Mouse (Mus musculus): Measurements from ENCODE around the gene BC048507. TPM values are rescaled to one million over a fixed set of nuclear protein-coding genes. Genes with fewer than 3 reads are reported as not detected.
"Not testable (repeated sequence)": the region's sequence is repeated elsewhere in the genome, so short reads cannot be mapped to it uniquely, and the experiment has no call there.

Gene BC048507
- not detected in 2 replicates for polyA plus RNA-seq (2016; fragmentation: Nextera tagmentation; extraction: Ambion mirVana)

DNA sequence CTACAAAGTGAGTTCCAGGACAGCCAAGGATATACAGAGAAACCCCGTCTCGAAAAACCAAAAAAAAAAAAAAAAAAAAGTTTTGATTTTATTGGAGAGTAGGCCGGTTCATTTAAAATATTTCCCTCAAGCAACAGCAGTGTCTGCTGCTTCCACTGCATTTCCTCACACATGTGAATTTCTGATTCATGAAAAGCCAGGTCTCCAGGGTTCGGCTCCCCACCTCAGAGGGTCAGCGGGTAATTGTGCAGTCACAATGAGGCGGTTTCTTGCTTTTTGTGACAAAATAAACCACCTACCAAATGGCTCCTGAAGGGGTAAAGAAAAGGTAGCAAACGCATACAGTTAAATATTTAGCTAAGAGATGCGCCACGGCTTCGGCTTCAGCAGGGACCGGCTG is at the start of gene BC048507:
TSS of gene BC048507 (plus strand) at position 301 of the 400 bp plus-strand sequence.
- Histone ChIP-seq H3K27me3 (no peaks in the 10 kb centered on the region), H3K36me3 (no peaks in the 10 kb centered on the region), H3K4me1 (replicated peaks) (no peaks in the 10 kb centered on the region), H3K4me2 (no peak within 1 kb of the TSS), H3K9ac (replicated peaks) (no peak within 1 kb of the TSS), H3K27ac (no peak within 1 kb of the TSS), H3K9me3 (no peaks in the 10 kb centered on the region), H3K4me3 (replicated peaks) (no peak within 1 kb of the TSS)
- no peak for ATAC-seq (ENCODE audit: insufficient number of reproducible peaks, insufficient read depth, low FRiP score, low TSS enrichment, low read depth)
- 74% methylated on average over 11 of the region's 11 CpGs for WGBS

DNA sequence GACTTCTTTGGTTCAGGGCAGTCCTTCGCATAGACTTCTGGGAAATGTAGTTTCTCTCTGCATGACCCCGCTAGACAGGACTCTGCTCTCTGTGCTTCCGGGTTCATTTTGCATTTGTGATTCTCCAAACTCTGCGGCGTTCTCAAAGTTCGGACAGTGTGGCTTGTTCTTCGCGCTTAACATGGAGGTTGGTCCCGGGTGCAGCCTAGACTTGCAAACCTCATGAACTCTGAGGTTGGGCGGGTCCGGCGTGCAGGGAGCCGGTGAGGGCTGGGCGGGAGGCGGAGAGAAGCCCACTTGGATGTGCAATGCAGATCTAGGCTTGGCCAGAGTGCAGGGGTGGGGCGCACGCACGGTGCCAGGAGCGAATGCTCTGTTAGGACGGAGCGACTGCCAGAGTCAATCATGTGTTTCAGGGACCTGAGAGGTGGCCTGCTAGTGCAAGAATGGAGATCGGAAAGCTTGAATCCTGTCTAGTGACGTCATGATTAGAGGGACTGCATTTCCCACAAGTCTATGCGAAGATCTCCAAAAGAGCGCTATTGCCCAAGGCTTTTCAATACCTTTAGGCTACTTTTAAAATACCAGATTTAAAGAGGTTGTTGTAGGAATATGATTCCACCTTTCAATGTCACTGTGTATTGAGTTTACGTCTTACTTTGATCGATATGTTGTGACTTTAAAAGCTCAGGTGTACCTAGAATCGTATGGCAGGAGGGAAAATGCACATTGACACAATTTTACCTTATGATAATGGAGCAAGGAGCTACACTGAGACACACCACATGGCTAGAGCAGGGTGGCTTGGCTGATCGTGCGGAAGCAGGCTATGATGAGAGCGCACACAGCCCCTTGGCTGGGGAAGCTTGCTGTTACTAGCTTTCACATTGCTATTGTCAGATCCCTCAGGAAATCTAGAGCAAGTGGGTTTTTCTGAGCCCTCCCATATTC is 49.1 kb upstream of the BC048507 start, which contains the start of gene Zfp273:
TSS of gene Zfp273 (plus strand) at position 31 of the 951 bp plus-strand sequence.
- ATAC-seq (ENCODE audit: insufficient number of reproducible peaks, insufficient read depth, low FRiP score, low TSS enrichment, low read depth), result peak; percentile 97
- Histone ChIP-seq H3K4me2 (peak within 1 kb of the TSS; percentile 75), H3K4me3 (replicated peaks) (peak within 1 kb of the TSS; percentile 77), H3K27me3 (no peaks in the 10 kb centered on the region), H3K27ac (peak within 1 kb of the TSS; percentile 89), H3K9ac (replicated peaks) (peak within 1 kb of the TSS; percentile 64), H3K36me3 (peaks cover 3% of the 10 kb centered on the region; the same call in 1 of the 2 replicates), H3K4me1 (replicated peaks) (no peaks in the 10 kb centered on the region), H3K9me3 (0 out of 2 replicates have a peak, but pooled peaks cover 13% of the 10 kb centered on the region)
- 6% methylated on average over 31 of the region's 31 CpGs for WGBS

DNA sequence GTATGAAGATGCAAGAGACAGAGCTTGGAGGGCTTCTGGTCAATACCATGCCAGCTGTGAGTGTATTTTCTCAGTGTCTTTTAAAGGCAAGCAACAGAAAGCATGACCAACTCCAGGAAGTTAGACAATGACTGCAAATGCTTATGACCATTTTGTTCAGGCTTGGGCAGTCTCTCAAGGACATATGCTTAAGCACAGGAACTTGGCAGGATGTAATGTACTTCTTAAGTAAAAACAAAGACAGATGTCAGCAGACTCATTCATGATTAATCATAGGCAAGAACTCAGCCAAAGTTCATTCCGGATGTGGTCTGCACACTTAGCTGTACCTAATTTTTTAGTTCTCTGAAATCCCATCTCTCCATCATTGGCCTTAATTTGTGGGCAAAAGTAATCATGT is 44.5 kb upstream of the BC048507 start:
- no peak overlapping the region for H3K4me2 ChIP-seq
- H3K9ac ChIP-seq (replicated peaks), result no peak overlapping the region
- 96% methylated on average over 1 of the region's 1 CpGs for WGBS
- H3K4me1 ChIP-seq (replicated peaks), result no peaks in the 10 kb centered on the region
- no peak overlapping the region for H3K4me3 ChIP-seq (replicated peaks)
- H3K9me3 ChIP-seq, result 0 out of 2 replicates have a peak, but pooled peaks cover 22% of the 10 kb centered on the region
- ATAC-seq (ENCODE audit: insufficient number of reproducible peaks, insufficient read depth, low FRiP score, low TSS enrichment, low read depth), result no peak
- peaks cover 24% of the 10 kb centered on the region; the same call in 1 of the 2 replicates for H3K36me3 ChIP-seq
- no peak overlapping the region for H3K27ac ChIP-seq
- no peaks in the 10 kb centered on the region for H3K27me3 ChIP-seq

DNA sequence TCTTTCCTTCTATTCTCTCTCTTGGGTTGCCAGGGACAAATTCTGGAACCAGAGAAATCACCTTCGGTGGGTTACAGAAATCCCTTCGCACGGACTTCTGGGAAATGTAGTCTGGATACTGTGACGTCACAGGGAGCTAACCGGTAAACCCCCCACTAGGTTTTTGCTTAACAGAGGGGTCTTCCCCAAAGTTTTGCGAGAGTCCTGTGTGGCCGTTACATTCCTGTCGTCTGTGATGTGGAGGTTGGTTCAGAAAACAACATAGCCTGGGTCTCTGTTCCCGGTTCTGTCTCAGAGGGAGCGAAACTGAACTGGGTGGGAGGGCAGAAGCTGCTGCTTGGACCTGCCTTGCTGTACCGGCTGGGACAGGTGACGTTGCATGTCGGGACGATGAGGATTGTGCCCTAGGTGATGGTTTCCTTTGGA is 32.2 kb upstream of the BC048507 start, which contains the start of gene Gm10037:
TSS of gene Gm10037 (plus strand) at position 196 of the 426 bp plus-strand sequence.
- Histone ChIP-seq H3K4me3 (replicated peaks) (peak within 1 kb of the TSS; percentile 51), H3K4me1 (replicated peaks) (no peaks in the 10 kb centered on the region), H3K9ac (replicated peaks) (peak within 1 kb of the TSS; percentile 61), H3K27me3 (no peaks in the 10 kb centered on the region), H3K4me2 (peak within 1 kb of the TSS; percentile 61), H3K36me3 (peaks cover 8% of the 10 kb centered on the region), H3K9me3 (peaks cover 7% of the 10 kb centered on the region; the same call in 1 of the 2 replicates), H3K27ac (no peak within 1 kb of the TSS)
- WGBS, result 2% methylated on average over 14 of the region's 14 CpGs
- ATAC-seq (ENCODE audit: insufficient number of reproducible peaks, insufficient read depth, low FRiP score, low TSS enrichment, low read depth), result peak; percentile 76

DNA sequence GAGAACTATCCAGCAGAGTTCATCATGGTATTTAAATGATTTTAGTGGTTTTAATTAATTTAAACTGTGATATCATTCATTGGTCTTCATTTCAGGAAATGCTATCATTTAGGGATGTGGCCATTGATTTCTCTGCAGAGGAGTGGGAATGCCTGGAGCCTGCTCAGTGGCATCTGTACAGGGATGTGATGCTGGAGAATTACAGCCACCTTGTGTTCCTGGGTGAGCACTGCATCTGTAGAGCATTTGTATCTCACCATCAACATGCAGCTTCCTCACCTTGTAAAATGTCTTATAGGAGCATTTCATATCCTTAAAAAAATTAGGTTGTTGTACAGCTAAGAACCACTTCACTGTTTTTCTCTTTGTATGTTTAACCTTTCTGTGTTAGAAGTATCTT is 30.0 kb upstream of the BC048507 start:
- H3K9ac ChIP-seq (replicated peaks); H3K4me3 ChIP-seq (replicated peaks); H3K27me3 ChIP-seq; H3K27ac ChIP-seq; ATAC-seq (ENCODE audit: insufficient number of reproducible peaks, insufficient read depth, low FRiP score, low TSS enrichment, low read depth); H3K4me1 ChIP-seq (replicated peaks); H3K4me2 ChIP-seq; H3K36me3 ChIP-seq; H3K9me3 ChIP-seq: not testable (repeated sequence)

DNA sequence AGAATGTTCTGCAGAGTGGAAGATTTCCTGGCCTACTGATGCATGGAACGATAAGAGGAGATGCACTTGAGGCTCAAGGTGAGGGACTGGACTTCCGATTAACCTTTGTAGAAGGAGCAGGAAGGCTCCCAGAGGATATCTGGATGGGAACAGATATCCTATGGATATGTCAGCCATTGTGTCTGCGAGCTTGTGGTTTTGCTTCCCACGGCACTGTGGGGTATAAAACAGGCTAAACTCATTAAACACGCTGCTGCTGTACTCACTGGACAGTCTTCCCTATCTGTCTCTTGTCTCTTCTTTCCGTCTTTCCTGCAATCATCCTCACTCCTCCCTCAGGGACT is 19.4 kb upstream of the BC048507 start:
- Histone ChIP-seq H3K36me3 (no peaks in the 10 kb centered on the region), H3K9me3 (no peaks in the 10 kb centered on the region), H3K9ac (replicated peaks) (peak overlapping the region; percentile 40; the same call in 1 of the 2 replicates), H3K4me2 (peak overlapping the region; percentile 63), H3K4me3 (replicated peaks) (peak overlapping the region; percentile 43), H3K27ac (no peak overlapping the region), H3K4me1 (replicated peaks) (no peaks in the 10 kb centered on the region), H3K27me3 (no peaks in the 10 kb centered on the region)
- WGBS, result 48% methylated on average over 6 of the region's 6 CpGs
- no peak for ATAC-seq (ENCODE audit: insufficient number of reproducible peaks, insufficient read depth, low FRiP score, low TSS enrichment, low read depth)

DNA sequence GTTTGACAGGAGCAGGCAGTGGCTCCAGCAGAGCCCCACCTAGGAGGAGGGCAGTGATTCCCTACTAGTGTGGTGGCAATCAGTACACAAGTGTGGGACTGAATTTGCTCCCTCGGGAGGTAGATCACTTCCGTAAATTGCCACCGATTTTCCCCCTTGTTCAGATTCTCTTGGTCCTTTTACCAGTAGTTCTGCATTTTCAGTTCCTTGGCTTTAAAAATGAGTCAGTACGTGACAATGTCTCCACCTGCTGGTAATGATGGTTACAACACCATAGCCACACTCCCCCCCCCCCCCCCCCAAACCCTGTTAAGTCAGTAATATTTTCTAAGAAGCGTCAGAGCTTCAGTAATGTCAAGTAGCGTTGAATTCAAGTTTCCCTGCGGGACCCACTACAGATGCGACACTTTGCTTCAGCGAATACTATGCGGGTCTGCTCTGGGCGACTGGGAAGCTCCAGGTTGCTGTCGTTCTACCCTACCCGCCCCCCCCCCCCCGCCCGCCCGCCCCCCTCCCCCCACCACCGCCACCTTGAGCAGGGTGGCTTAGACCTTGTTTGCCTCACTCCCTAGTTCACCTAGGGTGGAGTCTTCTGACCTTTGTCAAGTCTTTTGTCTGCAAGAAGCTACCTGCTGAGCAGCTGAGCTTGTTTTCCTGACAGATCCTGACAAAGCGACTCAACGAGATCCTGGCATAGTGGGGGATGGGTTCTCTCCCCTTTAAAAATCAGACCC is 18.8 kb upstream of the BC048507 start:
- no peaks in the 10 kb centered on the region for H3K27me3 ChIP-seq

DNA sequence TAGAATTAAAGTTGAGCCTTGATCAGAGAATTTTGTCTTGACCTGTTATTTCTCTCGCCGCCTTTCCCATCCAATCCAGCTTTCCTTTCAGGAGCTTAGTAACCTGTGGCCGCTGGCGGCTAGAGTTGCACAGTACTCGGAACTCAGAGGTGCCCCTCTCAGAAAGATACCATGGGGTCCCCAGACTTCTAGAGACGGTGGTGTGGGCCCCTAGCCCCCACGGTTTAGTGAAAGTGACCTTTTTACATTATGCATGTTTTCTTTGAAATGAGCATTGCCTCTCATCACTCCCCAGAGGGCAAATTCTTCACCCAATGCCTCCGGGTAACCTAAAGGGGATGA is 18.3 kb upstream of the BC048507 start:
- Histone ChIP-seq H3K9me3 (no peaks in the 10 kb centered on the region), H3K36me3 (no peaks in the 10 kb centered on the region), H3K27me3 (no peaks in the 10 kb centered on the region), H3K4me3 (replicated peaks) (peak overlapping the region; percentile 43), H3K4me1 (replicated peaks) (no peaks in the 10 kb centered on the region), H3K9ac (replicated peaks) (no peak overlapping the region; the same call in 1 of the 2 replicates), H3K4me2 (peak overlapping the region; percentile 63), H3K27ac (no peak overlapping the region)
- ATAC-seq (ENCODE audit: insufficient number of reproducible peaks, insufficient read depth, low FRiP score, low TSS enrichment, low read depth), result no peak
- WGBS, result 26% methylated on average over 8 of the region's 8 CpGs

More for the DNA sequence above, 18.8 kb upstream of the BC048507 start:
- H3K4me3 ChIP-seq (replicated peaks), result peak overlapping the region; percentile 43
- no peaks in the 10 kb centered on the region for H3K4me1 ChIP-seq (replicated peaks)
- H3K4me2 ChIP-seq, result peak overlapping the region; percentile 63
- H3K27ac ChIP-seq, result no peak overlapping the region
- H3K9ac ChIP-seq (replicated peaks), result peak overlapping the region; percentile 50
- ATAC-seq (ENCODE audit: insufficient number of reproducible peaks, insufficient read depth, low FRiP score, low TSS enrichment, low read depth), result peak; percentile 56; the same call in 1 of the 2 replicates
- no peaks in the 10 kb centered on the region for H3K36me3 ChIP-seq
- WGBS, result under 1% methylated on average over 13 of the region's 19 CpGs
- H3K9me3 ChIP-seq, result no peaks in the 10 kb centered on the region

DNA sequence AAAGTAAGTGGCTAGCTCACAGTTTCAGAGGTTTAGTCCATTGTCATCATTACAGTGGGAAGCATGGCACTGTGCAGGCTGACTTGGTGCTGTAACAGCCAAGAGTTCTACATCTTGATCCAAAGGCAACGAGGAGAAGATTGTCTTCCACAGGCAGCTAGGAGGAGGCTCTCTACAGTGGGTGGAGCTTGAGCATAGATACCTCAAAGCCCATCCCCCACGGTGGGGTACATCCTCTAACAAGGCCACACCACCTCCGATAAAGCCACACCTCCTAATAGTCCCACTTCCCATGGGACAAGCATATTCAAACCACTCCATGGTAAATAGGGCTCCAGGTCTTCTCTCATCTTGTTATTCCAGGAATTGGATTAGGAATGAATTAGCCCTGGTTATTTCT is 12.8 kb upstream of the BC048507 start:
- no peak for ATAC-seq (ENCODE audit: insufficient number of reproducible peaks, insufficient read depth, low FRiP score, low TSS enrichment, low read depth)
- 83% methylated on average over 3 of the region's 3 CpGs for WGBS

DNA sequence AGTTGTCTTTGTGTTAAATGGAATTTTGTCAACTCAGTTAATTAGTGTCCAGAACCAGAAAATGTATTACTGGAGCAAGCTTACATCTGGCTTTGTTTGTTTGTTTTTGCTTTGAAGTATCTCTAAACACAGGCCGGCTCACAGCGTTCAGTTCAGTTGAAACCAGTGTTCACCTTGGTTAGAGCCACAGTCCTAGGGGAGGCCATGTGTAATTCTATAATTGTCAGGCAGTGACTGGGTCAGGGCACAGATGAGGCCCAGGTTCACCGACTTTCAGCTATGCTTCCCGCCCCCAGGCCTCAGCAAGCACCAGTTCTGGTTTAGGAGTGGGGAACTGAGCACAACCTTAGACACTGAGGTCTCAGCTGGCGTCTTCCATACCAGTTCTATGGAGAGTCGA is 10.0 kb upstream of the BC048507 start:
- no peak for ATAC-seq (ENCODE audit: insufficient number of reproducible peaks, insufficient read depth, low FRiP score, low TSS enrichment, low read depth)
- Histone ChIP-seq H3K9ac (replicated peaks) (no peak overlapping the region), H3K4me3 (replicated peaks) (no peak overlapping the region), H3K27me3 (no peaks in the 10 kb centered on the region), H3K9me3 (no peaks in the 10 kb centered on the region), H3K36me3 (no peaks in the 10 kb centered on the region), H3K4me1 (replicated peaks) (no peaks in the 10 kb centered on the region), H3K27ac (no peak overlapping the region), H3K4me2 (no peak overlapping the region)
- 60% methylated on average over 6 of the region's 6 CpGs for WGBS

More for the DNA sequence above, 12.8 kb upstream of the BC048507 start:
- no peaks in the 10 kb centered on the region for H3K9me3 ChIP-seq
- H3K4me2 ChIP-seq, result no peak overlapping the region
- H3K9ac ChIP-seq (replicated peaks), result no peak overlapping the region
- no peaks in the 10 kb centered on the region for H3K27me3 ChIP-seq
- H3K4me1 ChIP-seq (replicated peaks), result no peaks in the 10 kb centered on the region
- no peak overlapping the region for H3K27ac ChIP-seq
- H3K4me3 ChIP-seq (replicated peaks), result no peak overlapping the region
- no peaks in the 10 kb centered on the region for H3K36me3 ChIP-seq

DNA sequence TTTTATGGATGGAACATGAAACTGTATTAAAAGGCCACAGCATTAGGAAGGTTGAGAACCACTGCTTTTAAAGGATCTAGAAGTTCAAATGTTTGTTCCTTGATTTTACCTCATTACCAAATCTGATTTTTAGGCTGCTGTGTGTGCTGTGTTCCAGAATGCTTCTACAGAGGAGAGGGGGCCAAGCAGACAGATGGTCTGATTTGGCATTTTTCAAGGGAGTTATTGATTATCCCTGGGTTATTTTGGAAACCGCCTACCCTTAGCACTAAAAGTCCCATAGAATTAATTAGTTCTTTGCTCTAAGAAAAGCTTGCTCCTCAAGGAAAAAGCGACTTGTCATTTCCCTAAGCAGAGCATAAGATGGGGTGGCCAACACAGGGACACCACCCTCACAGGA is 9.1 kb upstream of the BC048507 start:
- Histone ChIP-seq H3K4me2 (no peak overlapping the region), H3K27ac (no peak overlapping the region), H3K9ac (replicated peaks) (no peak overlapping the region), H3K4me1 (replicated peaks) (no peaks in the 10 kb centered on the region), H3K36me3 (no peaks in the 10 kb centered on the region), H3K4me3 (replicated peaks) (no peak overlapping the region), H3K9me3 (no peaks in the 10 kb centered on the region), H3K27me3 (no peaks in the 10 kb centered on the region)
- no peak for ATAC-seq (ENCODE audit: insufficient number of reproducible peaks, insufficient read depth, low FRiP score, low TSS enrichment, low read depth)
- 93% methylated on average over 2 of the region's 2 CpGs for WGBS
